Mouse (Mus musculus) kidney, postnatal 14 days (tissue): ENCODE results near the gene Snapc4.

ENCODE experiments used
- DNase-seq: peaks from one replicate; pipeline ENCODE4 v3.0.0; 2022; ENCODE audit warnings: mixed read lengths

Gene Snapc4

GRCm38 (mm10) chr2:26368572-26368971 lies 11.9 kb downstream of the Snapc4 start:
- no peak for DNase-seq

GRCm38 (mm10) chr2:26367911-26368310 lies 12.5 kb downstream of the Snapc4 start:
- DNase-seq: no peak

GRCm38 (mm10) chr2:26364738-26365465 lies 15.6 kb downstream of the Snapc4 start:
- peak; percentile 82 for DNase-seq

- DNase-seq: no peak
Measured at GRCm38 (mm10) chr2:26363481-26363880, 17.0 kb downstream of the Snapc4 start.

- no peak for DNase-seq
Measured at GRCm38 (mm10) chr2:26362991-26363390, 17.5 kb downstream of the Snapc4 start.

- DNase-seq: no peak
Measured at GRCm38 (mm10) chr2:26360772-26361171, 19.7 kb downstream of the Snapc4 start, which contains the start of gene Card9. Gene Card9, minus strand, starts transcription at chr2:26360918.

- DNase-seq: no peak
Measured at GRCm38 (mm10) chr2:26359983-26360382, 20.5 kb downstream of the Snapc4 start.

GRCm38 (mm10) chr2:26358667-26359320 lies 21.7 kb downstream of the Snapc4 start:
- no peak for DNase-seq

GRCm38 (mm10) chr2:26357484-26357883 lies 23.0 kb downstream of the Snapc4 start:
- peak; percentile 87 for DNase-seq

- DNase-seq: no peak
Measured at GRCm38 (mm10) chr2:26356678-26357077, 23.8 kb downstream of the Snapc4 start.

GRCm38 (mm10) chr2:26356231-26356630 lies 24.2 kb downstream of the Snapc4 start:
- DNase-seq: no peak

- DNase-seq: no peak
Measured at GRCm38 (mm10) chr2:26354401-26354800, 26.1 kb downstream of the Snapc4 start.

GRCm38 (mm10) chr2:26353066-26353980 lies 27.1 kb downstream of the Snapc4 start:
- no peak for DNase-seq

- no peak for DNase-seq
Measured at GRCm38 (mm10) chr2:26352291-26352910, 28.1 kb downstream of the Snapc4 start.

- peak; percentile 96 for DNase-seq
Measured at GRCm38 (mm10) chr2:26351358-26352290, 28.8 kb downstream of the Snapc4 start, which contains the start of gene Dnlz. Gene Dnlz, minus strand, starts transcription at chr2:26352110.

- peak; percentile 77 for DNase-seq
Measured at GRCm38 (mm10) chr2:26348241-26348640, 32.2 kb downstream of the Snapc4 start.

GRCm38 (mm10) chr2:26342609-26343490 lies 37.6 kb downstream of the Snapc4 start:
- peak; percentile 83 for DNase-seq

GRCm38 (mm10) chr2:26342044-26342443 lies 38.4 kb downstream of the Snapc4 start:
- DNase-seq: peak; percentile 72

- DNase-seq: peak; percentile 49
Measured at GRCm38 (mm10) chr2:26341510-26341981, 38.9 kb downstream of the Snapc4 start.

- peak; percentile 58 for DNase-seq
Measured at GRCm38 (mm10) chr2:26339204-26339551, 41.3 kb downstream of the Snapc4 start.
